Mouse (Mus musculus) myocyte (in vitro differentiated cells): Measurements from ENCODE around the gene Hoxb4.

Experiments
- CEBPB ChIP-seq: IDR thresholded peaks from 2 replicates; pipeline ENCODE4 v1.6.1; 2011; ENCODE audit warnings: mild to moderate bottlenecking, moderate library complexity; ENCODE audit not compliant: poor library complexity, insufficient read depth, severe bottlenecking
- E2F4 ChIP-seq: IDR thresholded peaks from one replicate; pipeline ENCODE4 v1.6.1; 2011; ENCODE audit warnings: mild to moderate bottlenecking, control low read depth, moderate library complexity; ENCODE audit not compliant: insufficient read depth
- MAX ChIP-seq: IDR thresholded peaks from one replicate; pipeline ENCODE4 v1.6.1; 2011; ENCODE audit warnings: low read depth, mild to moderate bottlenecking, control low read depth
- MYOD1 ChIP-seq, 3 experiments: IDR thresholded peaks; one replicate each; pipeline ENCODE4 v1.6.1; 2011; ENCODE audit warnings: control low read depth in 2 of 3, low read depth in 2 of 3, mild to moderate bottlenecking in 2 of 3, moderate library complexity in 1 of 3; ENCODE audit not compliant: insufficient read length in 2 of 3, control insufficient read depth in 1 of 3
- POLR2A ChIP-seq: IDR thresholded peaks from one replicate; pipeline ENCODE4 v1.6.1; 2011; ENCODE audit warnings: low read depth, mild to moderate bottlenecking, control low read depth, moderate library complexity; ENCODE audit not compliant: insufficient read length
- POLR2AphosphoS2 ChIP-seq: IDR thresholded peaks from one replicate; pipeline ENCODE4 v1.6.1; 2011; ENCODE audit warnings: low read depth, control low read depth; ENCODE audit not compliant: insufficient read length
- SRF ChIP-seq: IDR thresholded peaks from one replicate; pipeline ENCODE4 v1.6.1; 2011; ENCODE audit warnings: low read depth; ENCODE audit not compliant: control insufficient read depth, insufficient read length
- TCF12 ChIP-seq: IDR thresholded peaks from one replicate; pipeline ENCODE4 v1.6.1; 2011; ENCODE audit warnings: mild to moderate bottlenecking, control low read depth; ENCODE audit not compliant: poor library complexity, insufficient read depth, severe bottlenecking
- TCF3 ChIP-seq: IDR thresholded peaks from one replicate; pipeline ENCODE4 v1.6.1; 2011; ENCODE audit warnings: low read depth, control low read depth; ENCODE audit not compliant: insufficient read length
- USF1 ChIP-seq: IDR thresholded peaks from one replicate; pipeline ENCODE4 v1.6.1; 2011; ENCODE audit warnings: low read depth, mild to moderate bottlenecking, control low read depth, moderate library complexity

- TF ChIP-seq POLR2A = no peak
- no peak for TF ChIP-seq MAX
- TF ChIP-seq TCF12 = no peak
- TF ChIP-seq MYOD1 (IDR thresholded peaks at IDR 0.05; ENCODE audit: control insufficient read depth in 1 of 3, insufficient read length in 2 of 3, low read depth in 2 of 3) = no peak
- TF ChIP-seq E2F4 = no peak
- no peak for TF ChIP-seq POLR2AphosphoS2
- no peak for TF ChIP-seq USF1
- TF ChIP-seq TCF3 = no peak
- no peak for TF ChIP-seq CEBPB
- TF ChIP-seq SRF = no peak
These were observed 5.1 kb downstream of the Hoxb4 start, which contains the start of gene Hoxb3 for GRCm38 (mm10) chr11:96323154-96323553.
